ENCODE assay signal across 15 mouse cellular contexts in genomic region chr8:4313254-4314124, GRCm38 (mm10). TPM values are rescaled to one million over a fixed set of nuclear protein-coding genes. Genes with fewer than 3 reads are reported as not detected.
A peak's percentile ranks its signal among the peaks of the same experiment; 100 is the strongest.
DNase-seq lines count a peak whose midpoint lies in the region; ATAC-seq and TF ChIP-seq lines count a peak whose summit lies in the region.
"Had no signal": no experiment of that assay in that cellular context is flagged by ENCODE, and none has a peak within 500 bp of the region (broad histone marks: within the 10 kb centered on the region; RNA-seq: fewer than 3 reads in every experiment).

No protein-coding gene starts in this region.

- H3K4me3 ChIP-seq in kidney, postnatal 0 days (replicated peaks; ENCODE audit: low read depth, low read length) = no peak overlapping the region
- no peak overlapping the region for H3K4me3 ChIP-seq in midbrain, embryonic 16.5 days (ENCODE audit: low read depth, low read length)
- H3K4me3 ChIP-seq: limb, embryonic 12.5 days had no signal

- peak; percentile 11 for DNase-seq in kidney, postnatal 0 days (ENCODE audit: low spot score)
- no peak for DNase-seq in kidney, adult 18-20 months
- peak; percentile 12 for DNase-seq in thymus, postnatal 14 days
- no peak for DNase-seq in thymus, postnatal 25 days
- no peak for DNase-seq in adrenal gland, adult 2 months
- DNase-seq: adrenal gland, postnatal 14 days; cerebellum, adult 18-20 months; lung, postnatal 36 days; thymus, postnatal 36 days had no signal

- no peaks in the 10 kb centered on the region for H3K9me3 ChIP-seq in kidney, postnatal 0 days (replicated peaks; ENCODE audit: low read length)
- H3K9me3 ChIP-seq in midbrain, embryonic 16.5 days (replicated peaks; ENCODE audit: control insufficient read depth, low read length, poor library complexity, severe bottlenecking) = no peaks in the 10 kb centered on the region
- H3K9me3 ChIP-seq: G1E; limb, embryonic 12.5 days had no signal

- H3K27ac ChIP-seq in kidney, postnatal 0 days = no peak overlapping the region; the same call in 1 of the 2 replicates
- H3K27ac ChIP-seq in midbrain, embryonic 16.5 days (ENCODE audit: low read length) = no peak overlapping the region
- H3K27ac ChIP-seq: limb, embryonic 12.5 days had no signal

- no peak for TF ChIP-seq CTCF in kidney, postnatal 0 days (IDR thresholded peaks at IDR 0.05; ENCODE audit: low read depth)

- H3K4me1 ChIP-seq in kidney, postnatal 0 days (replicated peaks; ENCODE audit: insufficient read depth, low read length) = peaks cover 4% of the 10 kb centered on the region; the same call in 1 of the 2 replicates
- H3K4me1 ChIP-seq in midbrain, embryonic 16.5 days (ENCODE audit: control insufficient read depth, insufficient read depth, low read length) = no peaks in the 10 kb centered on the region
- H3K4me1 ChIP-seq: limb, embryonic 12.5 days had no signal

- H3K4me2 ChIP-seq in kidney, postnatal 0 days (ENCODE audit: low read length) = no peak overlapping the region
- no peak overlapping the region for H3K4me2 ChIP-seq in midbrain, embryonic 16.5 days (ENCODE audit: low read length)
- H3K4me2 ChIP-seq: limb, embryonic 12.5 days had no signal

- H3K36me3 ChIP-seq in kidney, postnatal 0 days (ENCODE audit: insufficient read depth, low read length) = peaks cover 32% of the 10 kb centered on the region
- H3K36me3 ChIP-seq in midbrain, embryonic 16.5 days (ENCODE audit: control insufficient read depth, insufficient read depth, low read length) = peaks cover 24% of the 10 kb centered on the region

- no peak overlapping the region for H3K9ac ChIP-seq in kidney, postnatal 0 days (ENCODE audit: low read depth, low read length)
- no peak overlapping the region for H3K9ac ChIP-seq in midbrain, embryonic 16.5 days (ENCODE audit: low read depth, low read length)
- H3K9ac ChIP-seq: limb, embryonic 12.5 days had no signal

- ATAC-seq in kidney, postnatal 0 days (replicated peaks; ENCODE audit: low FRiP score, low read depth) = no peak
- 0 out of 2 replicates have a peak, but pooled peaks have one; percentile 46 for ATAC-seq in common myeloid progenitor, adult 5-6 weeks (replicated peaks; ENCODE audit: low read depth, poor library complexity, severe bottlenecking)
- no peak for ATAC-seq in midbrain, embryonic 16.5 days
- ATAC-seq in megakaryocyte-erythroid progenitor cell, adult 5-6 weeks (replicated peaks; ENCODE audit: low FRiP score, low TSS enrichment, poor library complexity, severe bottlenecking) = no peak
- ATAC-seq: forebrain, embryonic 16.5 days had no signal

- H3K27me3 ChIP-seq in kidney, postnatal 0 days (ENCODE audit: insufficient read depth, low read length) = no peaks in the 10 kb centered on the region
- H3K27me3 ChIP-seq in midbrain, embryonic 16.5 days (ENCODE audit: control insufficient read depth, insufficient read depth, low read depth, low read length) = no peaks in the 10 kb centered on the region
- H3K27me3 ChIP-seq: limb, embryonic 12.5 days had no signal

- 72% methylated on average over 3 of the region's 3 CpGs for WGBS in kidney, postnatal 0 days
- 79% methylated on average over 3 of the region's 3 CpGs for WGBS in midbrain, embryonic 16.5 days

RNA-seq across cellular contexts. Expression of gene Ccl25, which starts 11.5 kb away (rescaled TPM):
- 10.0 and 10.4 TPM in 2 replicates for polyA plus RNA-seq in kidney, postnatal 0 days (2015; fragmentation: Nextera tagmentation; extraction: Ambion mirVana)
- 9.4 and 16.7 TPM in 2 replicates for total RNA-seq in common myeloid progenitor, adult 5-6 weeks (2017)
- 10 to 100 TPM; 16.0 to 18.6 TPM for total RNA-seq in adrenal gland, adult 2 months (2021)
- polyA plus RNA-seq in adrenal gland, adult 2 months (2012; rRNA removed) = 0.86 and 1.6 TPM in 2 replicates
- polyA plus RNA-seq in midbrain, embryonic 16.5 days (2015; fragmentation: Nextera tagmentation; extraction: Ambion mirVana) = 18.4 and 18.8 TPM in 2 replicates
- 20.6 and 28.7 TPM in 2 replicates for total RNA-seq in megakaryocyte-erythroid progenitor cell, adult 5-6 weeks (2014; fragmentation: Nextera tagmentation)
- 16.7 and 17.1 TPM in 2 replicates for total RNA-seq in megakaryocyte-erythroid progenitor cell, adult 5-6 weeks (2017)

RNA-seq across cellular contexts. Expression of gene Elavl1, which starts 11.7 kb away (rescaled TPM):
- polyA plus RNA-seq in kidney, postnatal 0 days (2015; fragmentation: Nextera tagmentation; extraction: Ambion mirVana) = 162 and 180 TPM in 2 replicates
- 93.7 and 124 TPM in 2 replicates for total RNA-seq in common myeloid progenitor, adult 5-6 weeks (2017)
- total RNA-seq in adrenal gland, adult 2 months (2021) = 100 to 1,000 TPM in 1 of 2 experiments, 10 to 100 TPM in 1; 86.8 to 113 TPM
- 25.8 and 26.2 TPM in 2 replicates for polyA plus RNA-seq in adrenal gland, adult 2 months (2012; rRNA removed)
- 85.9 and 100 TPM in 2 replicates for polyA plus RNA-seq in midbrain, embryonic 16.5 days (2015; fragmentation: Nextera tagmentation; extraction: Ambion mirVana)
- total RNA-seq in megakaryocyte-erythroid progenitor cell, adult 5-6 weeks (2014; fragmentation: Nextera tagmentation) = 128 and 161 TPM in 2 replicates
- total RNA-seq in megakaryocyte-erythroid progenitor cell, adult 5-6 weeks (2017) = 87.6 and 121 TPM in 2 replicates

RNA-seq across cellular contexts. Expression of gene Timm44, which starts 37.8 kb away (rescaled TPM):
- polyA plus RNA-seq in kidney, postnatal 0 days (2015; fragmentation: Nextera tagmentation; extraction: Ambion mirVana) = 61.1 and 64.7 TPM in 2 replicates
- total RNA-seq in common myeloid progenitor, adult 5-6 weeks (2017) = 135 and 169 TPM in 2 replicates
- 10 to 100 TPM; 85.8 to 98.6 TPM for total RNA-seq in adrenal gland, adult 2 months (2021)
- polyA plus RNA-seq in adrenal gland, adult 2 months (2012; rRNA removed) = 69.2 and 76.8 TPM in 2 replicates
- polyA plus RNA-seq in midbrain, embryonic 16.5 days (2015; fragmentation: Nextera tagmentation; extraction: Ambion mirVana) = 45.3 and 48.1 TPM in 2 replicates
- total RNA-seq in megakaryocyte-erythroid progenitor cell, adult 5-6 weeks (2014; fragmentation: Nextera tagmentation) = 72.7 and 139 TPM in 2 replicates
- total RNA-seq in megakaryocyte-erythroid progenitor cell, adult 5-6 weeks (2017) = 155 and 191 TPM in 2 replicates

RNA-seq across cellular contexts. Expression of gene Ctxn1, which starts 54.4 kb away (rescaled TPM):
- polyA plus RNA-seq in kidney, postnatal 0 days (2015; fragmentation: Nextera tagmentation; extraction: Ambion mirVana) = 78.0 and 78.6 TPM in 2 replicates
- total RNA-seq in common myeloid progenitor, adult 5-6 weeks (2017) = 2.1 and 4.9 TPM in 2 replicates
- 1 to 10 TPM; 7.7 to 9.1 TPM for total RNA-seq in adrenal gland, adult 2 months (2021)
- polyA plus RNA-seq in adrenal gland, adult 2 months (2012; rRNA removed) = 18.4 and 21.8 TPM in 2 replicates
- 258 and 267 TPM in 2 replicates for polyA plus RNA-seq in midbrain, embryonic 16.5 days (2015; fragmentation: Nextera tagmentation; extraction: Ambion mirVana)
- 0.63 TPM in 1 of 2 replicates, not detected in the other for total RNA-seq in megakaryocyte-erythroid progenitor cell, adult 5-6 weeks (2014; fragmentation: Nextera tagmentation)
- not detected in 2 replicates for total RNA-seq in megakaryocyte-erythroid progenitor cell, adult 5-6 weeks (2017)

Comparison
In these comparisons a context has a peak if more than half of its experiments do, and no peak if none do; other contexts are left out.
1. DNase-seq: peak in kidney, postnatal 0 days (single experiment) and thymus, postnatal 14 days (single experiment); none in kidney, adult 18-20 months (single experiment), thymus, postnatal 25 days (single experiment) and adrenal gland, adult 2 months (single experiment).